Mouse (Mus musculus): ENCODE data around the gene Padi3. TPM values are rescaled to one million over a fixed set of nuclear protein-coding genes. Genes with fewer than 3 reads are reported as not detected.

Padi3 gene
- polyA plus RNA-seq (2016; fragmentation: Nextera tagmentation; extraction: Ambion mirVana): 0.06 TPM in 1 of 2 replicates, not detected in the other

- Histone ChIP-seq H3K27ac (no peak within 1 kb of the TSS), H3K27me3 (peaks cover 27% of the 10 kb centered on the region), H3K4me3 (replicated peaks) (no peak within 1 kb of the TSS), H3K9me3 (no peaks in the 10 kb centered on the region), H3K4me2 (no peak within 1 kb of the TSS), H3K9ac (no peak within 1 kb of the TSS), H3K36me3 (replicated peaks) (no peaks in the 10 kb centered on the region), H3K4me1 (peaks cover 22% of the 10 kb centered on the region)
- no peak for ATAC-seq (ENCODE audit: low FRiP score)
- WGBS: 78% methylated on average over 15 of the region's 16 CpGs
These were observed at the start of gene Padi3 for GRCm38 (mm10) chr4:140810458-140811260. Gene Padi3 (minus strand): TSS chr4:140810648.

- H3K27me3 ChIP-seq: no peaks in the 10 kb centered on the region; the same call in 1 of the 2 replicates
- no peak for ATAC-seq (ENCODE audit: low FRiP score)
- H3K27ac ChIP-seq: no peak overlapping the region
- 84% methylated on average over 11 of the region's 11 CpGs for WGBS
- no peak overlapping the region for H3K4me2 ChIP-seq
- H3K9ac ChIP-seq: no peak overlapping the region
- no peaks in the 10 kb centered on the region for H3K36me3 ChIP-seq (replicated peaks)
- no peaks in the 10 kb centered on the region for H3K4me1 ChIP-seq
- no peaks in the 10 kb centered on the region for H3K9me3 ChIP-seq
- no peak overlapping the region for H3K4me3 ChIP-seq (replicated peaks)
These were observed 48.8 kb upstream of the Padi3 start for GRCm38 (mm10) chr4:140859291-140859690.

- Histone ChIP-seq H3K9me3 (no peaks in the 10 kb centered on the region), H3K9ac (no peak overlapping the region), H3K4me2 (no peak overlapping the region), H3K4me3 (replicated peaks) (no peak overlapping the region), H3K36me3 (replicated peaks) (no peaks in the 10 kb centered on the region), H3K27me3 (no peaks in the 10 kb centered on the region; the same call in 1 of the 2 replicates), H3K4me1 (0 out of 2 replicates have a peak, but pooled peaks cover 5% of the 10 kb centered on the region), H3K27ac (no peak overlapping the region)
- no peak for ATAC-seq (ENCODE audit: low FRiP score)
- WGBS: 90% methylated on average over 7 of the region's 7 CpGs
These were observed 47.4 kb upstream of the Padi3 start for GRCm38 (mm10) chr4:140857813-140858212.

- ATAC-seq (ENCODE audit: low FRiP score): no peak
- H3K4me3 ChIP-seq (replicated peaks): no peak overlapping the region
These were observed 46.6 kb upstream of the Padi3 start for GRCm38 (mm10) chr4:140857041-140857440.

GRCm38 (mm10) chr4:140855151-140855550 is 44.7 kb upstream of the Padi3 start:
- Histone ChIP-seq H3K9me3 (no peaks in the 10 kb centered on the region), H3K4me1 (0 out of 2 replicates have a peak, but pooled peaks cover 5% of the 10 kb centered on the region), H3K9ac (no peak overlapping the region), H3K27me3 (no peaks in the 10 kb centered on the region; the same call in 1 of the 2 replicates), H3K4me3 (replicated peaks) (no peak overlapping the region), H3K27ac (no peak overlapping the region), H3K4me2 (no peak overlapping the region), H3K36me3 (replicated peaks) (no peaks in the 10 kb centered on the region)
- WGBS: 89% methylated on average over 6 of the region's 10 CpGs
- ATAC-seq (ENCODE audit: low FRiP score): no peak

More at GRCm38 (mm10) chr4:140857041-140857440, 46.6 kb upstream of the Padi3 start:
- Histone ChIP-seq H3K36me3 (replicated peaks) (no peaks in the 10 kb centered on the region), H3K9ac (no peak overlapping the region), H3K4me1 (0 out of 2 replicates have a peak, but pooled peaks cover 5% of the 10 kb centered on the region), H3K9me3 (no peaks in the 10 kb centered on the region), H3K27me3 (no peaks in the 10 kb centered on the region; the same call in 1 of the 2 replicates), H3K27ac (no peak overlapping the region), H3K4me2 (no peak overlapping the region)
- 81% methylated on average over 5 of the region's 5 CpGs for whole genome bisulfite sequencing

- Histone ChIP-seq H3K4me2 (no peak overlapping the region), H3K4me1 (0 out of 2 replicates have a peak, but pooled peaks cover 5% of the 10 kb centered on the region), H3K36me3 (replicated peaks) (no peaks in the 10 kb centered on the region), H3K9ac (no peak overlapping the region), H3K9me3 (no peaks in the 10 kb centered on the region), H3K4me3 (replicated peaks) (no peak overlapping the region), H3K27me3 (no peaks in the 10 kb centered on the region; the same call in 1 of the 2 replicates), H3K27ac (peak overlapping the region; percentile 48; the same call in 1 of the 2 replicates)
- WGBS: 79% methylated on average over 10 of the region's 10 CpGs
- no peak for ATAC-seq (ENCODE audit: low FRiP score)
These were observed 44.0 kb upstream of the Padi3 start for GRCm38 (mm10) chr4:140854455-140854864.

- 64% methylated on average over 8 of the region's 8 CpGs for WGBS
- ATAC-seq (ENCODE audit: low FRiP score): no peak
These were observed 43.2 kb upstream of the Padi3 start for GRCm38 (mm10) chr4:140853626-140854025.

GRCm38 (mm10) chr4:140849310-140849709 is 38.9 kb upstream of the Padi3 start:
- Histone ChIP-seq H3K27me3 (peaks cover 9% of the 10 kb centered on the region; the same call in 1 of the 2 replicates), H3K36me3 (replicated peaks) (no peaks in the 10 kb centered on the region), H3K27ac (no peak overlapping the region), H3K4me2 (no peak overlapping the region), H3K4me3 (replicated peaks) (no peak overlapping the region), H3K9ac (no peak overlapping the region), H3K9me3 (no peaks in the 10 kb centered on the region), H3K4me1 (0 out of 2 replicates have a peak, but pooled peaks cover 6% of the 10 kb centered on the region)
- 71% methylated on average over 11 of the region's 11 CpGs for WGBS
- ATAC-seq (ENCODE audit: low FRiP score): 0 out of 2 replicates have a peak, but pooled peaks have one; percentile 30

More at GRCm38 (mm10) chr4:140853626-140854025, 43.2 kb upstream of the Padi3 start:
- no peak overlapping the region for H3K4me3 ChIP-seq (replicated peaks)
- H3K4me2 ChIP-seq: no peak overlapping the region
- H3K27ac ChIP-seq: no peak overlapping the region
- H3K9ac ChIP-seq: no peak overlapping the region
- H3K4me1 ChIP-seq: 0 out of 2 replicates have a peak, but pooled peaks cover 5% of the 10 kb centered on the region
- no peaks in the 10 kb centered on the region for H3K9me3 ChIP-seq
- H3K27me3 ChIP-seq: no peaks in the 10 kb centered on the region
- H3K36me3 ChIP-seq (replicated peaks): no peaks in the 10 kb centered on the region

- no peak within 1 kb of the TSS for H3K9ac ChIP-seq
- ATAC-seq (ENCODE audit: low FRiP score): no peak
These were observed 35.2 kb upstream of the Padi3 start, which contains the start of gene Padi1 for GRCm38 (mm10) chr4:140845666-140846065. Gene Padi1 (minus strand): TSS chr4:140845778.

GRCm38 (mm10) chr4:140844991-140845390 is 34.5 kb upstream of the Padi3 start:
- Histone ChIP-seq H3K4me3 (replicated peaks) (no peak overlapping the region), H3K9me3 (no peaks in the 10 kb centered on the region), H3K36me3 (replicated peaks) (no peaks in the 10 kb centered on the region), H3K27me3 (peaks cover 9% of the 10 kb centered on the region; the same call in 1 of the 2 replicates), H3K4me2 (no peak overlapping the region), H3K4me1 (peaks cover 9% of the 10 kb centered on the region), H3K27ac (no peak overlapping the region), H3K9ac (no peak overlapping the region)
- 80% methylated on average over 4 of the region's 4 CpGs for WGBS
- ATAC-seq (ENCODE audit: low FRiP score): no peak

More at GRCm38 (mm10) chr4:140845666-140846065, 35.2 kb upstream of the Padi3 start, which contains the start of gene Padi1:
- H3K27ac ChIP-seq: no peak within 1 kb of the TSS
- 84% methylated on average over 6 of the region's 6 CpGs for WGBS
- H3K27me3 ChIP-seq: peaks cover 9% of the 10 kb centered on the region; the same call in 1 of the 2 replicates
- H3K4me3 ChIP-seq (replicated peaks): no peak within 1 kb of the TSS
- no peak within 1 kb of the TSS for H3K4me2 ChIP-seq
- no peaks in the 10 kb centered on the region for H3K36me3 ChIP-seq (replicated peaks)
- peaks cover 9% of the 10 kb centered on the region for H3K4me1 ChIP-seq
- H3K9me3 ChIP-seq: no peaks in the 10 kb centered on the region

- H3K9ac ChIP-seq: no peak overlapping the region
- no peak overlapping the region for H3K27ac ChIP-seq
- H3K9me3 ChIP-seq: no peaks in the 10 kb centered on the region
- H3K4me1 ChIP-seq: peaks cover 9% of the 10 kb centered on the region
- no peak overlapping the region for H3K4me3 ChIP-seq (replicated peaks)
- peak; percentile 58; the same call in 1 of the 2 replicates for ATAC-seq (ENCODE audit: low FRiP score)
- no peak overlapping the region for H3K4me2 ChIP-seq
- peaks cover 9% of the 10 kb centered on the region; the same call in 1 of the 2 replicates for H3K27me3 ChIP-seq
- no peaks in the 10 kb centered on the region for H3K36me3 ChIP-seq (replicated peaks)
- WGBS: 78% methylated on average over 15 of the region's 15 CpGs
These were observed 33.3 kb upstream of the Padi3 start for GRCm38 (mm10) chr4:140843670-140844280.

- Histone ChIP-seq H3K27me3 (peaks cover 8% of the 10 kb centered on the region; the same call in 1 of the 2 replicates), H3K9me3 (no peaks in the 10 kb centered on the region), H3K4me2 (no peak overlapping the region), H3K36me3 (replicated peaks) (no peaks in the 10 kb centered on the region), H3K9ac (no peak overlapping the region), H3K4me3 (replicated peaks) (no peak overlapping the region), H3K4me1 (peaks cover 10% of the 10 kb centered on the region), H3K27ac (no peak overlapping the region)
- no peak for ATAC-seq (ENCODE audit: low FRiP score)
- 67% methylated on average over 1 of the region's 1 CpGs for WGBS
These were observed 32.5 kb upstream of the Padi3 start for GRCm38 (mm10) chr4:140842909-140843308.
